Mouse (Mus musculus): ENCODE data around the gene Exoc2. TPM values are rescaled to one million over a fixed set of nuclear protein-coding genes. Genes with fewer than 3 reads are reported as not detected.

Gene Exoc2
- polyA plus RNA-seq, 1 experiment from 2014 or later = 47.0 TPM

DNA sequence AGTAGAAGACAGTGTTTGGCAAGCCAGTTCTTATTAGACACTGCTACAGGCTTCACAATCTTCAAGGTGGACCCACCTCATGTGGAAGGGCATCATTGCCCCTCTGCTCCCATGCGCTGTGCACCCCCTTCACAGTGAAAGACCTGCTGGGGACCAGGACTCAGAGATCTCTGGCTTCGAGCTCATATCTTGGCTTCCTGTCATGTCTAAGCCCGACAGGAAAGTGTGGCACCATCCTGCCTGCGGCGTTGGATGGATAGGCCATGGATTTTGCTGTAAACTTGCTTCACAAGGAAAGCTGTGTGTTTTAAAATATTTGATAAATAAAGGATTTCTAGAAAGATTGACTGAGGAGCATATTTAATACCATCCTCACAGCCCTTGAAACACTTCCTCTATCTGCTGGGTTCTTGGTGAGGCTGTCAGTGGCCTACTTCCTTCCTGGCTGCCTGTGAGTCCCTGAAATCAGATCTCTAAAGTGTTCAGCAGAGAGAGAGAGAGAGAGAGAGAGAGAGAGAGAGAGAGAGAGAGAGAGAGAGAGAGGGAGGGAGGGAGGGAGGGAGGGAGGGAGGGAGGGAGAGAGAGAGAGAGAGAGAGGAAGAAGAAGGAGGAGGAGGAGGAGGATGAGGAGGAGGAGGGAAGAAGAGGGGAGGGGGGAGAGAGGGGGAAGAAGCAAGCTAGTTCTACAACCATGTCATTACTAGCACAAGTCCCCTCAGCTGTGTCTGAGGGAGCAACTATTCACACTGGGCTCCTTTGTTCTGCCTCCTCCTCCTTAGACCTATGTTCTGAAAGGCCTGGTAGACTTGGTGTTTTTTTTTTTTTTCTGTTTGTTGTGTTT, 207.0 kb downstream of the Exoc2 start:
- Histone ChIP-seq H3K27me3 (ENCODE audit: insufficient read depth, low read length) (no peaks in the 10 kb centered on the region), H3K36me3 (ENCODE audit: insufficient read depth) (no peaks in the 10 kb centered on the region), H3K4me1 (ENCODE audit: insufficient read depth) (0 out of 2 replicates have a peak, but pooled peaks cover 4% of the 10 kb centered on the region), H3K4me2 (no peak overlapping the region), H3K4me3 (ENCODE audit: low read depth, low read length) (no peak overlapping the region), H3K9me3 (ENCODE audit: low read depth, low read length) (no peaks in the 10 kb centered on the region), H3K9ac (no peak overlapping the region), H3K27ac (ENCODE audit: low read depth) (no peak overlapping the region)
- TF ChIP-seq CTCF (IDR thresholded peaks at IDR 0.05; ENCODE audit: low read depth) = no peak
- no peak for DNase-seq
- ATAC-seq (ENCODE audit: insufficient read depth) = no peak
- 83% methylated on average over 5 of the region's 5 CpGs for WGBS

DNA sequence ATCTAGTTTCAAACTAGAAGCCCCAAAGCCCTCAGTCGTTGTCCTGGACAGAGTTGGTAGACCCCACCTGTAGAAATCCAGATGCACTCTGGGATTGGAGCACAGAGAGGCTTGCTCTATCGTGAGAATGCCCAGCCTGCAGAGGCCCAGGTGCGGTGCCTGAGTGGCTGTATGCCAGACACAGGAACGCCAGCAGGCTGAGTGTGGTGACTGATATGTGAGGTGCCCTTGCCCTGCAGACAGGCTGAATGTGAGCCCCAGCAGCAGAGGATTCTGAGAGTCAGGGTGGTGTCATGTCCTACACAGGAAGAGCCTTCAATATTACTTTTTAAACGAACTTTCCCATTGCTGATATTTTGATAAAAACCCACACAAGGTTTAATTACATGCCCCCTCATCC, 208.0 kb downstream of the Exoc2 start:
- 67% methylated on average over 5 of the region's 5 CpGs for WGBS
- Histone ChIP-seq H3K4me3 (ENCODE audit: low read depth, low read length) (no peak overlapping the region), H3K4me2 (no peak overlapping the region), H3K9me3 (ENCODE audit: low read depth, low read length) (no peaks in the 10 kb centered on the region), H3K27me3 (ENCODE audit: insufficient read depth, low read length) (no peaks in the 10 kb centered on the region), H3K9ac (no peak overlapping the region), H3K27ac (ENCODE audit: low read depth) (no peak overlapping the region), H3K4me1 (ENCODE audit: insufficient read depth) (0 out of 2 replicates have a peak, but pooled peaks cover 4% of the 10 kb centered on the region), H3K36me3 (ENCODE audit: insufficient read depth) (no peaks in the 10 kb centered on the region)
- no peak for DNase-seq
- ATAC-seq (ENCODE audit: insufficient read depth) = no peak
- TF ChIP-seq CTCF (IDR thresholded peaks at IDR 0.05; ENCODE audit: low read depth) = no peak

DNA sequence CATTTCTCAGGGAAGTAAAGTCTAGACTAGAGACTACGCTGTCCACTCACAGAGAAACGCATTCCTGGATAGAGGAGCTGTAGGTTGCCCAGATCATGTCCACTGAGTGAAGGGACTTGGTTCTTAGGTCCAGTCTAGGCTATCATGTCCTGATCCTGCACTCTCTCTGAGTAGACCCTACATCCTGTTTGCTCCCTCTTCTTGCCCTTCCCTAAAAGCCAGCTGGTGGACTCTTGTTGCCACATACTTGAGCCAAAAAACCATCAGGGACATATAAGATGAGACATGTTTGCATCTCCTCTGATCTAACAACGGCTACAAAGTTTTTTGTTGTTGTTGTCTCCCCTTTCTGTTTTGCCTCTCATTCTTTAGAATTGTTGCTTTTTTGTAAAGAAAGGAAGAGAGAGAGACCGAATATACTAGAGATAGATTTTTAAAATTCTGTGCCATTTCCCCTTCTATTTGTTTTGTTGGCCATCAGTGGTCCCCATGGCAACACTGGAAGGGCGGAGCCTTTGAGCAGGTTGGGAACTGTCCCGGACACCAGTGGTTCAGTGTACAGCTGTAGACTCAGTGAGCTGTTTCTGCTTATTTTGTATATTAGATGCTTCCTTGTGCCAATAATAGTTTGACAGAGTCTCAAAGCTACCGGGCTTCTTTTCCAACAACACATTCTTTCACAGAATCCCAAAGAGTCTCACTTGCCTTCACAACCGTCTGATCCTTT, 209.7 kb downstream of the Exoc2 start:
- 61% methylated on average over 8 of the region's 8 CpGs for WGBS
- H3K4me2 ChIP-seq = no peak overlapping the region
- ATAC-seq (ENCODE audit: insufficient read depth) = peak; percentile 81
- H3K27me3 ChIP-seq (ENCODE audit: insufficient read depth, low read length) = no peaks in the 10 kb centered on the region
- peak; percentile 72 for DNase-seq
- no peak for TF ChIP-seq CTCF (IDR thresholded peaks at IDR 0.05; ENCODE audit: low read depth)
- no peak overlapping the region for H3K9ac ChIP-seq
- 0 out of 2 replicates have a peak, but pooled peaks cover 4% of the 10 kb centered on the region for H3K4me1 ChIP-seq (ENCODE audit: insufficient read depth)
- H3K9me3 ChIP-seq (ENCODE audit: low read depth, low read length) = no peaks in the 10 kb centered on the region
- no peaks in the 10 kb centered on the region for H3K36me3 ChIP-seq (ENCODE audit: insufficient read depth)
- no peak overlapping the region for H3K27ac ChIP-seq (ENCODE audit: low read depth)
- H3K4me3 ChIP-seq (ENCODE audit: low read depth, low read length) = no peak overlapping the region

Other genes with a start within 250 kb of the Exoc2 start
- 0.09 and 0.12 TPM in 2 replicates for gene Irf4, start 224.9 kb downstream of the Exoc2 start, polyA plus RNA-seq (2014; fragmentation: Nextera tagmentation; extraction: Ambion mirVana)
- 0.20 TPM in 1 of 2 replicates, not detected in the other for gene Hus1b, start 26.3 kb downstream of the Exoc2 start, polyA plus RNA-seq (2014; fragmentation: Nextera tagmentation; extraction: Ambion mirVana)
- gene Gm5447, start 111 bp upstream of the Exoc2 start, polyA plus RNA-seq (2014; fragmentation: Nextera tagmentation; extraction: Ambion mirVana) = 0.14 TPM in 1 of 2 replicates, not detected in the other

Measured in lung, embryonic 14.5 days (tissue).